Mouse (Mus musculus) G1E (cell line): ENCODE data around the gene Gpr182.
"Not testable (repeated sequence)": the region's sequence is repeated elsewhere in the genome, so short reads cannot be mapped to it uniquely, and the experiment has no call there.

Experiments
- CTCF ChIP-seq: IDR thresholded peaks from 2 replicates; pipeline ENCODE4 v1.5.1; 2012; ENCODE audit warnings: low read depth, low read length, inconsistent platforms, mixed read lengths
- GATA1 ChIP-seq: IDR thresholded peaks from 2 replicates; pipeline ENCODE4 v1.6.1; 2012; ENCODE audit warnings: borderline replicate concordance, low read length, inconsistent platforms, mixed read lengths
- TAL1 ChIP-seq: conservative IDR thresholded peaks from 2 replicates; pipeline ENCODE4 v1.6.1; 2012; ENCODE audit warnings: low read depth, low read length, inconsistent platforms, mixed read lengths

DNA sequence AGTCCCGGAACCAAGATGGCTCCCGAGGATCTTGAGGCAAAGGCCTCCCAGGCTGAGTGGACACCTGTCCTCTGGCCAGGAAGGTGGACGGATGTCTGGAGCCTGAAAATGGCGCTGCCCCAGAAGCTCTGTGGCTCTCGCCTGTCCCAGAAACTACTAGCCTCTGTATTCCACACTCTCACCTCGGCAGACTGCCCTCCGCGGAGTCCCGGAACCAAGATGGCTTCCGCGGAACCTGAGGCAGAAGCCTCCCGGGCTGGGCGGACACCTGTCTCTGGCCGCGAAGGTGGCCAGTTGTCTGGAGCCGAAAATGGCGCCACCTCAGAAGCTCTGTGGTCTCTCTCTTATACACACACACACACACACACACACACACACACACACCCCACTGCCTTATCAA is 30.8 kb upstream of the Gpr182 start:
- TF ChIP-seq GATA1, CTCF, TAL1: not testable (repeated sequence)
